Mouse (Mus musculus): ENCODE results near the gene Pcdh9.

- no peak for TF ChIP-seq CTCF (IDR thresholded peaks at IDR 0.05)
- no peak for TF ChIP-seq POLR2A (IDR thresholded peaks at IDR 0.05; ENCODE audit: insufficient read depth, low read depth, low read length)
These were observed 605.3 kb downstream of the Pcdh9 start for GRCm38 (mm10) chr14:93285136-93285535.

All from heart, adult 2 months (tissue).